Mouse (Mus musculus): ENCODE measurements around the gene Trim33.

Gene Trim33

DNA sequence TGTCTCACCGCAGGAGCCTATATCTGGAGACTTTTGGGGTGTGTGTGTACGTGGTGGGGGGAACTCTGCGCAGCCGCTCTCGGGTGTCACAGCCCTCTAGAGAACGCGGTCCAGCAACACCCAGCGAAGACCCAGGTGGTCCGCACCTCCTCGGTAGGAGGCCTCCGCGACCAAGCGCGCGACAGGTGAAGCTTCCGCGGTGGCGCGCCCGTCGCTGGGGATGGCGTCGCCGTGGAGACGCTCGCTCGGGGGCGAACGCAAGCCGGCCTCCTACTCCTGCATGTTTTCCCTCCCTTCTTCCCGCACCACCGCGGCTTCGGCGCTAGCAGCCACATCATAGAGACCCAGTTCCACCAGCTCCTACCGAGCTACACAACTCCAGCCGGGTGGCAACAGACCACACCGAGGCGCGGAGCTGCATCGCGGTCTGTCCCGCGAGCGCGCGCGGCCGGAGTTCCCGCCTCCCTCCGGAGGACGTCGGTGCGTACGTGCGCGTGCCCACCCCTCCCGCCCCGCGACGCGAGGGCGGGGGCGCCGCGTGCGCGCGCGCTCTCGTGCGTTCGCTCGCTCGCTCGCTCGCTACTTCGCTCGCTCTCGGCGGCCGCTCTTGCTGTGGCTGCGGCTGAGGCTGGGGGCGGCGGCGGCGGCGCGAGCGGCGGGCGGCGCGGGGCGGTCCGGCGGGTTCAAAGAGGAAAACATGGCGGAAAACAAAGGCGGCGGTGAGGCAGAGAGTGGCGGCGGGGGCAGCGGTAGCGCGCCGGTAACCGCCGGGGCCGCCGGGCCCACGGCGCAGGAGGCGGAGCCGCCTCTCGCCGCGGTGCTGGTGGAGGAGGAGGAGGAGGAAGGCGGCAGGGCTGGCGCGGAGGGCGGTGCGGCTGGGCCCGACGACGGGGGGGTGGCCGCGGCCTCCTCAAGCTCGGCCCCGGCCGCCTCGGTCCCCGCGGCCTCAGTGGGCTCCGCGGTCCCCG, at the start of gene Trim33:
TSS of gene Trim33 (plus strand) at position 112 of the 968 bp plus-strand sequence.
- peak; percentile 86 to 91 for DNase-seq (ENCODE audit: low spot score in 2 of 2)

DNA sequence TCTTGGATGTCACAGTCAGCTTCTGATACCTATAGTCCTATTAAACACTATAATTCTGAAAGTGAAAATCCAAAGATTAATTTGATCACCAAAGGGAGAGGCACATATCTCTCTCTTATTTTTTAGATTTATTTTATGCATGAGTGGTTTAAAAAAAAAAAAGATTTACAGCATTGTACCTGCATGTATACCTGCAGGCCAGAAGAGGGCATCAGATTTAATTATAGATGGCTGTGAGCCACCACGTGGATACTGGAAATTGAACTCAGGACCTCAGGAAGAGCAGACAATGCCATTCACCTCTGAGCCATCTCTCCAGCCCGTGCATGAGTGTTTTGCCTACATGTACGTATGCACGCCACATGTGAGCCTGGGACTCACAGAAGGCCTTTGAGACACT, 46.7 kb upstream of the Trim33 start:
- no peak for DNase-seq (ENCODE audit: low spot score in 2 of 2)

DNA sequence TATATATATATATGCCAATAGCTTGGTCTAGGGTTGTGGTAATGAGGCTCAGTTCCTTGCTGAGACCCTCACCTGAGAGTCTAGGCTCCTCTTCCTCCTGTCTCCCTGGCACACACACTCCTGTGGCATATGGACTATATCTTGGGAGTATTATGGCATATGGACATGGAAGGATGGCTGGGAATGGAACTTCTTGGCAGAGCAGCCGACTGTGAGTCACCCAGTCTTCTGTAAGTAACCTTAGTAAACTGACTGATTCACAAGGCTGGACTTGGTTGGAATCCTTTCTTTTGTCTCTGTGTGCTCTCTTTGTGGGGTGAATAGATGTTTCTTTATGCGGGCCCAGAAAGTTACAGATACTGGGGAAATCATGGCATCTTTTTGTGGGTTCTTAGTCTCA, 37.6 kb upstream of the Trim33 start:
- no peak for DNase-seq (ENCODE audit: low spot score in 2 of 2)

DNA sequence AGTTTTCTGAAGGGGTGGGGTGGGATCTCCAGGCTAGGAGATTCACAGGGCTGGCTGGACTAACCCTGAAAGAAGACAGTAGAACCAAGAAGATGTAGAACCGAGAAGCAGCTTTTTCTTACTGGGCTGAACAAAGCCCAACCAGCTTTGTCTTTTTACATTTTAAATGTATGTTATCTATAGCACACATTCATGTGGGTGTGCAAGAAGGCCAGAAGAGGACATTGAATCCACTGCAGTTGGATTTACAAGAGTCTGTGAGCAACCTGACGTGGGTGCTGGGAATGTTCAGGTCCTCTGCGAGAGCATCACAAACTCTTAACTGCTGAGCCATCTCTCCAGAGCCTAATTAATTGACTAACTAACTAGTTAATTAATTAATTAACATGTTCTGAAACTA, 36.9 kb upstream of the Trim33 start:
- DNase-seq (ENCODE audit: low spot score in 2 of 2): no peak

DNA sequence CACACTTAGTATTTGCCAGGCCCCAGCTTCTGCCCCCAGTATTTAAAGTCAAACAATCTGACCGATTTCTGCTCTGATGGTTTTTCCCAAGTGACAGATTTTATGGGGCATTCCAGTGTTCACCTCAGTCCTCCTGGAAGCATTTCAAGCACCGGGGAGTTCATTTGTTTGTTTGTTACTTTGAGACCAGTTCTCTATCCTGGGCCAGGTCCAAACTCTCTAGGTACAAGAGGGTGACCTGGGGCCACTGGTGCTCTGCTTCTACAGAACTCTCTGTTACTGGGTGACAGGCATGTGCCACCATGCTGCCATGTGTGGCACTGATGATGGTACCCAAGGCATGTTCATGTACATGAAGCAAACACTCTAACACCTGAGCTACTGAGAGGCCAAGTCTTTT, 35.6 kb upstream of the Trim33 start:
- DNase-seq (ENCODE audit: low spot score in 2 of 2): no peak

DNA sequence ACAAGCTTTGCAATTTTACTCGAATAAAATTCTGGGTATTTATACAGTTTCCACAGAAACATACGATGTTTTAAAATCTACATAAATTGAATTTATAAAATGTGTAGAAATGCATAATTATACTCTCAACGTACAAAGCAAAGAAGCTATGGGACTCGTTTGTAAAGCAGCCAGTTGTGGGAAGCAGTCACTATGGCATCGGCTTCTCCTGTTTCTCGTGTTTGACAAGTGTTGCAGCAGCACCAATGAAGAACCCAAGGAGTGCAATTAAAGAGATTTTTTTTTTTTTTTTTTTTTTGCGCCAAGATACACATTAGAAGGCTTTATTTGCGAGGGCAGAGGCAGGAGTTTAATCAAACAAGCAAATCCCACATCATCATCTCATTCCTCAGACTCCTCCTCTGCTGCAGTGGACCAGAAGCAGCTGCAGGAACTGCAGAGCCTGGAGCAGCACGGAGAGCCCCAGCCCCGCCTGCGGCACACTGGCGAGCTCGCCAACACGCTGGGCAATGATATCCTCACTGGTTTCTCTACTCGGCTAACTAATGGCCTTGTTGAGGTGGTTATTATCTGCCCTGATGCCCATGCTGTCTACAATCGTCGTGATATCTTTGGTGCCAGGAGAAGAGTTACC, 32.3 kb upstream of the Trim33 start:
- DNase-seq (ENCODE audit: low spot score in 2 of 2): no peak

DNA sequence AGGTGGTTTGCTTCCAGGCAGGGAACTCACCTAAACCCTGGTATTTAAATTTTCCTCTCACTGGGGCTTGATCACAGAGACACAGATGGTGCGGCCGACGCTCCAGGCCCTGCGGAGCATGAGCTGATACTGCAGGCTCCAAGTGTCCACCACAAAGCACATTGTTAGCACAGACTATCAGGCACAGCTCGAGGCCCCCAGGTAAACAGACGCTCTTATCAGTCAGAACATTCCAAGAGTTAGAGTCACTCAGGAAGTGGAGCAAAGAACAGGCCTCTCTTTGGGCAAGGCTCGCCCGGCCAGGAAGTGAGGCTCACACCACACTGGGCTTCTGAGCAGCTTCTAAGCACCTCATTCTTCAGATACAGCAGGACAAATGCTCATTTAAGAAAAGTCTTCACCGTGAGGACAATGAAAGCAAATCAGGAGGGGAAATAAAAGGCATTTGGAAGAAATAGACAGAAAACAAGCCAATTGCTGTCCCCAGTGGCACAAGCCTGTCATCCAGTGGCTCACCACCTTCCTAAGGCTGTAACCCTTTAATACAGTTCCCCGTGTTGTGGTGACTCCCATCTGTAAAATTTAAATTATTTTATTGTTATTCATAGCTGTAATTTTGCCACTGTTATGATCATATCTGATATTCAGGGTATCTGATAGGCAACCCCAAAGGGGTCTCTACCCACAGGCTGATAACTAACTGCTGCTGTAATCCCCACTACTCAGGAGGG, 22.8 kb upstream of the Trim33 start:
- peak; percentile 2 to 6 for DNase-seq (ENCODE audit: low spot score in 2 of 2)

DNA sequence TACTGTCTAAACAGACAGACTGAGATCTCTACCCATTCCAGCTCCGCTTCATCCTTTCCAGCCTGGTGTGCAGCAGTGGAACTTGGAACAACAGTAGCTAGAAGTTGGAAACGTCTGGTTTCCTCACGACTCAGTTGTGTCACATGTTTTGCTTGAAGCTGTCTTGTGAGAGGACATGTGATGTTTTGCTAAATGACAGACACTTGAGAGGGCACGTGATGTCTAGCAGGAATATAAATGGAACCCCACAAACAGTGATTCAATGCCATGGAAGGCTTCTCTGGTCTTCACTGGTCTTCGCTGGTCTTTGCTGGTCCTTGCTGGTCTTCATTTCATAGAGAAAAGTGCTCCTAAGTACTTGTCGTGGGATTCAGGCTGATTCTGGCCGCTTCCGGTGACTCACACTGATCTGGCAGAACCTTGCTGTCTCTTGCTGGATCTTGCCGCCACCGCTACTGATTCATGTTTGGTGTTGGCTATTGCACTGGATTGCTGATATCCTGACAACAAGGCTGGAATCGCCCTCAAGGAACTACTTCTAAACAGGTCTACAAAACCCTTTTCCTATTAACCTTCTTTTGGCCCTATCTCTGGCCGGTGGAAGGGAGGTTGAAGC, 16.2 kb upstream of the Trim33 start:
- DNase-seq (ENCODE audit: low spot score in 2 of 2): peak in 1 of 2 experiments; percentile 3

DNA sequence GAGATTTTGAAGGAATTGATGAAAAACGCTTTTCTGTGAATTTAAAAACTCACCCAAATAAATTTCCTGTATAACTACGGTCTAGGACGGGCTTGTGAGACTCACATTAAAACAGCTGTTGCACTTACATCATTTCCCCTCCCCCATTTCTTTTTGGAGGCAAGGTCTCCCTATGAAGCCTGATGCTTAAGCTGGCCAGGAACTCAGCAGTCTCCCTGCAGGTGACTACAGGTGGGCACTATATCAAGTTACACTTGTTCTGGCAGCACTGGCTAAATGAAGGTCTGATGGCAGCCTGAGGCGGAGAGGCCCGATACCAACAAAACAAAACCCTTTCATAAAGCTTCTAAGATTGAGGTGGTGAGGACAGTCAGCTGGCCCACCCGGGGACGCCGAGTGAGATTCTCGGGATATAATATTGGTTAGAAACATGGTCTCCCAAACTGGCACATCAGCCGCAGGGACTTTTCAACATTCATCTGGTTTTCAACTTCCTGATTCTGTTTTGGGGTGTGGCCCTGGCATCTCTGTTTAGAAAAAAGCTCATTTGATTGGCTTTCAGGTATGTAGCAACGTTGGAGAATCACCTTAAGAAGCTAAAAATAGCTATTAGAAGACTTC, 422 bp upstream of the Trim33 start:
- peak in 1 of 2 experiments; percentile 1 for DNase-seq (ENCODE audit: low spot score in 2 of 2)

DNA sequence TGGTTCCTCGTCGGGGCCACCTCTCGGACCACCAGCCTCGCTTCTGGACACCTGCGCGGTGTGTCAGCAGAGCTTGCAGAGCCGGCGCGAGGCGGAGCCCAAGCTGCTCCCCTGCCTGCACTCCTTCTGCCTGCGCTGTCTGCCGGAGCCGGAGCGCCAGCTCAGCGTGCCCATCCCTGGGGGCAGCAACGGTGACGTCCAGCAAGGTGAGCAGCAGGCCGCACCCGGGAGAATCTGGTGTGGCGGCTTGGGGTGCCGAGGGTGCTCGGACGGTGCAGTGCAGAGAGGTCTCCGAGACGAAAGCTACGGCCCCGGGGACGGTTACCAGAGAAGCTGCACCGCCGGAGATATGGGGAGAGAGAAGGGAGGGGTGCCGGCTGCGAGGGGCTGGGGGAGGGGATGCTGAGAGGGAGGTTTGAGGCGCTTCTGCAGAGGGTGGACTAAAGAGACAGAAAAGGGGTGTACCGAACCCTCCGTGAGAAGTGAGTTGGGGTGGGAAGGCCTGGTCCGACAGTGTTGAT, 1.2 kb downstream of the Trim33 start:
- DNase-seq (ENCODE audit: low spot score in 2 of 2): peak; percentile 6 to 27

DNA sequence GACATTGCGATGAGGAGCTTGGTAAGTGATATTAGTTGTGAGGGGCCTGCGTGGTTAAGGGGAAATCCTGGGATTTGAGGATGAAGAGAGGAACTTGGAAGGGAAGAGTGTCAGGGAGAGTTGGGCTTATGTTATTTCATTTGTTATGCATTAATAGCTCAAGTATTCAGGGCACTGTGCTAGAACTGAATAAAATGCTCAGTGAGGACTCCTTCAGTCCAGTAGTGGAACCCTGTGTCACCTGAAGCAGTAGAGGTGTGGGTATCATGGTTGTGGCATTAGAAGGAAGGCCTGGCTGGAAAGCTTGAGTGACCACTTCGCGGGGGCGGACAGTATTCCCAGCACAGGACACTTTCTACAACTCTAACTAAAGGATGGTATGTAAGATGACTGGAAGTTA, 1.8 kb downstream of the Trim33 start:
- no peak for DNase-seq (ENCODE audit: low spot score in 2 of 2)

DNA sequence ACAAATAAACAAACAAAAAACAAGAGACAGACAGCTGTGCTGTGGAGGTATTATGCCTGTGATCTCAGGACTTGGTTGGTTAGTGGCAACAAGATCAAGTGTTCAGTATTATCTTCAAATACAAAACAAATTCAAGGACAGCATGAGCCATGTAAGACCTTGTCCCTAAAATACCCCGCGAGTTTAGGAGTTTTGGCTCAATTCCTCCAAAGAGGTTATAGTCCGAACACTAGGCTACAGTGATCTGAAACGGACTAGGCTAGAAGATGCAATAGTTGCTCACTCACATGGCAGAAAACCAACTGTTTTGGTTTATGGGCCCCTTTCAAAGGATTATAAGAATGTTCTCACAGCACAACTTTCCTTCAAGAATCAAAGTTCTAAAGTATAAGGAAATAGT, 9.7 kb downstream of the Trim33 start:
- no peak for DNase-seq (ENCODE audit: low spot score in 2 of 2)

DNA sequence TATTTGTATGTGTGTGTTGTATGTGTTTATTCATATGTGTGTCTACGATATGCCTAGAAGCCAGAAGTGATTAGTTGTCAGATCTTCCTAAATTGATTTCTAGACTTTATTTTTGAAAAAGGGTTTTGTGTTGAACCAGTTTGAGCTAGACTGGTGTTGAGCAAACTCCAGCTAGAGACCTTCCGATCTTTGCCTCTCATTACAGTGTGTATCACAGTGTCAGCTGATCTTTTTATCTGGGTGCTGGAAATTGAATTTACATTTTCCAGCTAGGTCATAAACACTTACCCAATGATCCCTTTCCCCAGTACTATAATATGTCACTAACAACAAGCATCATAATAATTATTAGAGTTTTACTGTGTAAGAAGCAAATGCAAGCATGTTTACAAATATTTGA, 12.0 kb downstream of the Trim33 start:
- no peak for DNase-seq (ENCODE audit: low spot score in 2 of 2)

DNA sequence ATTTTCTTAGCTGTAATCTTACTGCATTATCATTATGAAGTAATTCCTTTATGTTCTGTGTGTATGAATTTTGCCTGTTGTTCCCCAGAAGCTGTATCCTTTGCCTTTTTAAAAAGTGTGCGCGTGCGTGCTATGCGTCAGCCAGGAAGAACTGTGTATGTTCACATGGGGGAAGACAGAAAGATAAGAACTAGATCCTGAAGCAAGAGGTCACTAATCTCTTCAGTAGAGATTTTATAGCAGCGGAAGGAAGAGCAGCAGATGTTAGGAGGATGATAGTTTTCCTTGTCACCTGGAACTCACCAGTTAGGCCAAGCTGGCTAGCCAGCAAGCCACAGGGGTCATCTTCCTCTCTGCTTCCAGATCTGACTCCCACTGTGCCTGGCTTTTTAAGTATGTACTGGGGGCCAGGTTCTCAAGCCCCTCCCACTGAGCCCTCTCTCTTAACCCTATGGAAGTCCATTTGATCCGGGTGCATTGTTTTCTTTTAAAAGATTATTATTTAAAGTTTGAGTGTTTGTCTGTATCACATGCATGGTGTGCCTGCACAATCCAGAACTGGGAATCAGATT, 26.4 kb downstream of the Trim33 start:
- no peak for DNase-seq (ENCODE audit: low spot score in 2 of 2)

DNA sequence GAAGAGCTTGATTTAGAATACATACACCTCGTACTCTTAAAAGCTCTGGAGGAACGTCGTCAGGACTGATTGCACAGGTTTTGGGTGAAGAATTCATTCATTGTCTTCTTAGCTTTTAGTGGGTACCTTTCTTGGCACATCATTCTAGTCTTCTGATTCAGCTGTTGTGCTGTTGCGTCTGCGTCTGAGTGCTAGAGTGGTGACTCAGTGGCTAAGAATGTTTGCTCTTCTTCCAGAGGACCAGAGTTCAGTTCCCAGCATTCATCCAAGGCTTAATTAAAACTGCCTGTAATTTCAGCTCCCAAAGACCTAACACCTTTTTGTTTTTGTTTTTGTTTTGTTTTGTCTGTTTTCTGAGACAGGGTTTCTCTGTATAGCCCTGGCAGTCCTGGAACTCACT, 30.2 kb downstream of the Trim33 start:
- DNase-seq (ENCODE audit: low spot score in 2 of 2): no peak

DNA sequence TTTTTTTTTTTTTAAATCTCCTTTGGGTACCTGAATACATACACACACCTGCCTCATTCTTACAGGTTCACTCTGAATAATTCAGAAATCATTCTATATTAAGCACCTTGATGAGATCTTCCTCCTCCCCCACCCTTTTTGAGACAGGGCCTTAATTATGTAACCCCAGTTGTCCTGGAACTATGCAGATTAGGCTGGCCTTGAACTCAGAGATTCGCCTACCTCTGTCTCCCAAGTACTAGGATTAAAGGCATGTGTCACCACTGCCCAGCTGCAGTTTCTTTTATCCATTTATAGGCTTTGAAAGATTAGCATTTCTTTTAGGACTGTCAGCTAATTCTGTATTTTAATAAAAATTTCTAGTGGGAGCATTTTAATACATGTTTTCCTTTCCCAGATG, 30.7 kb downstream of the Trim33 start:
- no peak for DNase-seq (ENCODE audit: low spot score in 2 of 2)

DNA sequence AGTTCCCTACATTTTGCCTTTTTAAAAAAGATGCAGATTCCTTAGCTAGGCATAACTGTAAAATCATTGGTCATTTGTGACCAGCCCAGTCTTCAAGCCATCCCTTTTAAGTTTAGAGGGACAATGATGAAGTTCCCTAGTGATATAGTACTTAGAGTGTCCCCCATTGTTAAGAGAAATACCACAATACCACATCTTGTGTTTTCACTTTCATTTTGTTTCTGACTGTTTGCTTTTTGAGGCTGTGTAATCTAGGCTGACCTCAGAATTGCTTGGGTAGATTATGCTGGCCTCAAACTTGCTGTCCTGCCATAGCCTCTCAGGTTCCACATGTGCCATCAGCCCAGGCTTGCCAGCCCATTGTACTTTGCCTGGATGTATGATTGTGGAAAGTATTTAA, 35.2 kb downstream of the Trim33 start:
- DNase-seq (ENCODE audit: low spot score in 2 of 2): no peak

DNA sequence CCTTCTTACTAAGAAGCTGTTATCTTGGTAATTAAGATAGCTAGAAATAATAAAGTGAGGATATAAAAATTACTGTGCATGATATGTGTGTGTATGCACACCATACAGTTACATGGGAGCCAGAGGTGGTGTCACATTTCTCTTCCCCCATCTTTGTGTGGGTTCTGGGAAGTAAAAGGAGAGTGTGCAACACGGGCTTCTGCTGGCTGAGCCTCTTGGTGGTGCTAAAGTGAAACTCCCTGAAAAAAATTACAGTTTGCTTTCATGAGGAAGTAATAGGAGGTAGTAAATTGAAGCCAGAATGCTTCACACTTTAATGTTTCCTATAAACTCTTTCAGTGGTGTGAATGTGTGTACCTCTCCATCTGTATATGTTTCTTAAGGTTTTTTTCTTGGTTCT, 56.3 kb downstream of the Trim33 start:
- DNase-seq (ENCODE audit: low spot score in 2 of 2): no peak

DNA sequence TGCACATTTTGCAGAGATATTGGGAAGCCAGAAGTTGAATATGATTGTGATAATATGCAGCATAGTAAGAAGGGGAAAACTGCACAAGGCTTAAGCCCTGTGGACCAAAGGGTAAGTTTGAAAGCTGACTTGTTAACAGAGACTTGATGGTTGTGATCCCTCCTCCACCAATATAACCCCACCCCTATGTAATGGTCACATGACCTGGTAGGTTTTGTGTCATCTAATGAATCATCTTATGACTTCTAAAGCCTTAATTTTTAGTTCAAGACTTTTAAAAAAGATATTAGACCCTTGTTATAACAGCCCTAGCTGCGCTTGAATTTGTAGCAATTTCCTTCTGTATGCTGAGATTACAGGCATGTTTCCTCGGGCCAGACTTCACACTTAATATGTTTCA, 67.6 kb downstream of the Trim33 start:
- DNase-seq (ENCODE audit: low spot score in 2 of 2): no peak

DNA sequence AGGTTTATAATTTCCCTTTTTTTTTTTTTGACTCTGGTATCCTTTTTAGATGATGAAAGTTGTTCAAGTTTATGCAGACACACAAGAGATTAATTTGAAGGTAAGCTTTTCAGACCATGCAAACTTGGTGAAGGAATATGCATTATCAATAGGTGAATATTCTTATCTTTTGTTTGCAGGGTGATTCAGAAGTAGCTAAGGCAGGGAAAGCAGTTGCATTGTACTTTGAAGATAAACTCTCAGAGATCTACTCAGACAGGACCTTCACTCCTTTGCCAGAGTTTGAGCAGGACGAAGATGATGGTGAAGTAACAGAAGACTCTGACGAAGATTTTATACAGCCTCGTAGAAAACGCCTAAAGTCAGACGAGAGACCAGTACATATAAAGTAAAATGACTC, 74.4 kb downstream of the Trim33 start:
- no peak for DNase-seq (ENCODE audit: low spot score in 2 of 2)

DNA sequence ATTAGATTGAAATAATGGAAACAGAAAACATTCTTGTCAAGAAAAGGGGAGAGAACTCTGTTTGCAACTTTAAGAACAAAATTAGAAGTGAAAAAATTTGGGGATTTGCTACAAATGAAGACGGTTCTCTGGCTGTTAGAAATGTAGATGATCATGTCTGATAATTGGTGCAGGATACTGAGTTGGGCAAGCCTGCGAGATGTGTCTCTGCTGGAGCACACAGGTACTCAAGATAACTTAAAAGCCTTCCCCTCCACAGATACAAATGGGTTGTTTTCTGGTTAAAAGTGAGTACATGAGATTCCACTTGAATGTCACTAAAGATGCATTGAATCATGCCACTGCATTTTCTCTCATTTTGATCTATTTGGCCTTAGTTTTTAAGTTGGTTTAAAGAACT, 74.9 kb downstream of the Trim33 start:
- no peak for DNase-seq (ENCODE audit: low spot score in 2 of 2)
